Mouse (Mus musculus) forebrain, postnatal 0 days (tissue): ENCODE results near the gene Avil. TPM values are rescaled to one million over a fixed set of nuclear protein-coding genes. Genes with fewer than 3 reads are reported as not detected.

ENCODE experiments used
- ATAC-seq: fragments of 200-750 bp; cut with Nextera tagmentation; 2 replicates; pipeline ENCODE4 v1.8.0; 2017; ENCODE audit warnings: mild to moderate bottlenecking, moderate library complexity
- DNase-seq: peaks from one replicate; pipeline ENCODE4 v3.0.0-alpha.2; 2015
- H3K27ac ChIP-seq: fragments of 300-500 bp; sonication (generic); 2 replicates; pipeline ENCODE4 v1.5.1; 2014; ENCODE audit warnings: low read depth, mild to moderate bottlenecking, antibody characterized with exemption, low read length, moderate library complexity, mixed read lengths
- H3K27me3 ChIP-seq: fragments of 300-500 bp; sonication (generic); 2 replicates; pipeline ENCODE4 v1.6.1; 2014; ENCODE audit warnings: mild to moderate bottlenecking, low read length, mixed read lengths; ENCODE audit not compliant: insufficient read depth
- H3K36me3 ChIP-seq: fragments of 300-500 bp; sonication (generic); 2 replicates; pipeline ENCODE4 v1.6.1; 2014; ENCODE audit warnings: mild to moderate bottlenecking, moderate library complexity; ENCODE audit not compliant: insufficient read depth
- H3K4me1 ChIP-seq: fragments of 300-500 bp; sonication (generic); 2 replicates; pipeline ENCODE4 v1.6.1; 2014; ENCODE audit warnings: antibody characterized with exemption; ENCODE audit not compliant: insufficient read depth
- H3K4me2 ChIP-seq: fragments of 300-500 bp; sonication (generic); 2 replicates; pipeline ENCODE4 v1.6.1; 2014; ENCODE audit warnings: low read depth, mild to moderate bottlenecking, moderate library complexity
- H3K4me3 ChIP-seq: fragments of 300-500 bp; sonication (generic); 2 replicates; pipeline ENCODE4 v1.5.1; 2014; ENCODE audit warnings: low read depth, low read length, mixed read lengths
- H3K9ac ChIP-seq: fragments of 300-500 bp; sonication (generic); 2 replicates; pipeline ENCODE4 v1.6.1; 2014; ENCODE audit warnings: mild to moderate bottlenecking
- H3K9me3 ChIP-seq: fragments of 300-500 bp; sonication (generic); 2 replicates; pipeline ENCODE4 v1.6.1; 2016; ENCODE audit warnings: low read length
- CTCF ChIP-seq: sonication (generic); IDR thresholded peaks from 2 replicates; pipeline ENCODE4 v1.5.1; 2016; ENCODE audit warnings: antibody characterized with exemption, control low read depth, low read depth
- WGBS: fragments of 180-500 bp; shearing (Covaris S2); extraction: QIAGEN DNeasy Blood & Tissue Kit; methylation state at CpG from one replicate; pipeline ENCODE4 v1.1.7; 2014; 5-methylcytosine and 5-hydroxymethylcytosine counted together
- polyA plus RNA-seq: library from polyadenylated mRNA; unstranded; fragments of >200 nt; fragmentation: Nextera tagmentation; extraction: Ambion mirVana; gene quantifications from 2 replicates; pipeline ENCODE4 v1.2.1, GENCODE M21; 2015
- total RNA-seq: library from RNA; depleted of rRNA; stranded (reverse); fragments of >200 nt; gene quantifications from 2 replicates; pipeline ENCODE4 v1.2.3, GENCODE M21; 2014

Avil gene
- total and polyA plus RNA-seq, 2 experiments from 2014 or later = 0.24 to 0.67 TPM

GRCm38 (mm10) chr10:126981746-126982145 lies 18.8 kb upstream of the Avil start:
- H3K27ac ChIP-seq = 0 out of 2 replicates have a peak overlapping the region, but pooled peaks have one; percentile 100
- no peak overlapping the region for H3K9ac ChIP-seq
- no peak for TF ChIP-seq CTCF
- H3K9me3 ChIP-seq = no peaks in the 10 kb centered on the region
- 54% methylated on average over 3 of the region's 3 CpGs for WGBS
- H3K27me3 ChIP-seq = no peaks in the 10 kb centered on the region
- no peaks in the 10 kb centered on the region for H3K36me3 ChIP-seq
- H3K4me2 ChIP-seq = peak overlapping the region; percentile 58
- DNase-seq (no peak), ATAC-seq (no peak)
- peaks cover 42% of the 10 kb centered on the region for H3K4me1 ChIP-seq
- peak overlapping the region; percentile 99 for H3K4me3 ChIP-seq

- H3K4me2 ChIP-seq = peak overlapping the region; percentile 58
- no peaks in the 10 kb centered on the region for H3K36me3 ChIP-seq
- H3K27me3 ChIP-seq = no peaks in the 10 kb centered on the region
- H3K4me1 ChIP-seq = peaks cover 42% of the 10 kb centered on the region
- H3K9me3 ChIP-seq = no peaks in the 10 kb centered on the region
- no peak overlapping the region for H3K4me3 ChIP-seq
- H3K9ac ChIP-seq = peak overlapping the region; percentile 37
- DNase-seq (no peak), ATAC-seq (no peak)
- WGBS = 47% methylated on average over 14 of the region's 14 CpGs
- no peak for TF ChIP-seq CTCF
- H3K27ac ChIP-seq = peak overlapping the region; percentile 16; the same call in 1 of the 2 replicates
These were observed 17.2 kb upstream of the Avil start for GRCm38 (mm10) chr10:126983193-126983725.

- Histone ChIP-seq H3K27ac (peak overlapping the region; percentile 29; the same call in 1 of the 2 replicates), H3K36me3 (no peaks in the 10 kb centered on the region), H3K4me1 (peaks cover 42% of the 10 kb centered on the region), H3K4me2 (0 out of 2 replicates have a peak overlapping the region, but pooled peaks have one; percentile 6), H3K4me3 (no peak overlapping the region), H3K27me3 (no peaks in the 10 kb centered on the region), H3K9me3 (no peaks in the 10 kb centered on the region), H3K9ac (peak overlapping the region; percentile 14; the same call in 1 of the 2 replicates)
- 18% methylated on average over 5 of the region's 5 CpGs for WGBS
- DNase-seq (peak; percentile 35), ATAC-seq (no peak)
- 0 out of 2 replicates have a peak, but pooled peaks have one; percentile 5 for TF ChIP-seq CTCF
These were observed 16.1 kb upstream of the Avil start for GRCm38 (mm10) chr10:126984189-126985004.

GRCm38 (mm10) chr10:126985127-126985526 lies 15.4 kb upstream of the Avil start:
- H3K27ac ChIP-seq = 0 out of 2 replicates have a peak overlapping the region, but pooled peaks have one; percentile 15
- ATAC-seq = no peak
- H3K9me3 ChIP-seq = no peaks in the 10 kb centered on the region
- H3K4me2 ChIP-seq = 0 out of 2 replicates have a peak overlapping the region, but pooled peaks have one; percentile 6
- no peak overlapping the region for H3K4me3 ChIP-seq
- 61% methylated on average over 4 of the region's 4 CpGs for WGBS
- peaks cover 42% of the 10 kb centered on the region for H3K4me1 ChIP-seq
- no peaks in the 10 kb centered on the region for H3K36me3 ChIP-seq
- no peaks in the 10 kb centered on the region for H3K27me3 ChIP-seq
- no peak for TF ChIP-seq CTCF
- H3K9ac ChIP-seq = no peak overlapping the region
- DNase-seq = no peak

GRCm38 (mm10) chr10:126985579-126985978 lies 14.9 kb upstream of the Avil start:
- Histone ChIP-seq H3K4me3 (no peak overlapping the region), H3K4me1 (peaks cover 42% of the 10 kb centered on the region), H3K27ac (no peak overlapping the region), H3K4me2 (no peak overlapping the region), H3K27me3 (no peaks in the 10 kb centered on the region), H3K36me3 (no peaks in the 10 kb centered on the region), H3K9me3 (no peaks in the 10 kb centered on the region), H3K9ac (no peak overlapping the region)
- no peak for DNase-seq
- no peak for TF ChIP-seq CTCF
- WGBS = 91% methylated on average over 9 of the region's 9 CpGs
- ATAC-seq = no peak

GRCm38 (mm10) chr10:126986541-126986961 lies 14.0 kb upstream of the Avil start:
- WGBS = 39% methylated on average over 4 of the region's 4 CpGs
- no peaks in the 10 kb centered on the region for H3K9me3 ChIP-seq
- no peak overlapping the region for H3K9ac ChIP-seq
- no peak overlapping the region for H3K27ac ChIP-seq
- ATAC-seq (peak; percentile 57), DNase-seq (peak; percentile 69)
- H3K4me1 ChIP-seq = peaks cover 39% of the 10 kb centered on the region
- no peak for TF ChIP-seq CTCF
- H3K36me3 ChIP-seq = 0 out of 2 replicates have a peak, but pooled peaks cover under 1% of the 10 kb centered on the region
- H3K27me3 ChIP-seq = no peaks in the 10 kb centered on the region
- no peak overlapping the region for H3K4me3 ChIP-seq
- no peak overlapping the region for H3K4me2 ChIP-seq
